Mouse (Mus musculus): ENCODE measurements around the gene Pym1. TPM values are rescaled to one million over a fixed set of nuclear protein-coding genes. Genes with fewer than 3 reads are reported as not detected.
A peak's percentile ranks its signal among the peaks of the same experiment; 100 is the strongest.

Pym1 gene
- polyA plus RNA-seq (2014; fragmentation: Nextera tagmentation; extraction: Ambion mirVana): 34.2 and 38.5 TPM in 2 replicates

- WGBS: under 1% methylated on average over 36 of the region's 36 CpGs
- peak; percentile 81 for ATAC-seq (replicated peaks; ENCODE audit: low FRiP score, low TSS enrichment, low read depth)
Observed at GRCm38 (mm10) chr10:128747646-128748251, at the start of gene Pym1. Pym1 (plus strand) TSS chr10:128747889.

GRCm38 (mm10) chr10:128699006-128699405, 48.7 kb upstream of the Pym1 start:
- H3K27ac ChIP-seq (ENCODE audit: low read depth): no peak overlapping the region
- no peak overlapping the region for H3K4me2 ChIP-seq (ENCODE audit: low read length)
- H3K9ac ChIP-seq (ENCODE audit: low read length): no peak overlapping the region
- DNase-seq (ENCODE audit: low spot score): no peak
- H3K4me1 ChIP-seq (replicated peaks; ENCODE audit: control insufficient read depth, insufficient read depth, low read length): peaks cover 21% of the 10 kb centered on the region
- no peak for ATAC-seq (replicated peaks; ENCODE audit: low FRiP score, low TSS enrichment, low read depth)
- peaks cover 53% of the 10 kb centered on the region for H3K36me3 ChIP-seq (ENCODE audit: control insufficient read depth, insufficient read depth, low read length)
- H3K4me3 ChIP-seq (ENCODE audit: low read depth, low read length): no peak overlapping the region
- no peaks in the 10 kb centered on the region for H3K9me3 ChIP-seq (ENCODE audit: control insufficient read depth, low read length)
- 86% methylated on average over 5 of the region's 5 CpGs for WGBS
- H3K27me3 ChIP-seq (replicated peaks; ENCODE audit: control insufficient read depth, insufficient read depth, low read length): no peaks in the 10 kb centered on the region

More at GRCm38 (mm10) chr10:128747646-128748251, at the start of gene Pym1:
- Histone ChIP-seq H3K36me3 (ENCODE audit: control insufficient read depth, insufficient read depth, low read length) (no peaks in the 10 kb centered on the region), H3K4me2 (ENCODE audit: low read length) (peak within 1 kb of the TSS; percentile 91), H3K4me3 (ENCODE audit: low read depth, low read length) (peak within 1 kb of the TSS; percentile 83), H3K27me3 (replicated peaks; ENCODE audit: control insufficient read depth, insufficient read depth, low read length) (peaks cover 2% of the 10 kb centered on the region; the same call in 1 of the 2 replicates), H3K27ac (ENCODE audit: low read depth) (peak within 1 kb of the TSS; percentile 98), H3K9ac (ENCODE audit: low read length) (peak within 1 kb of the TSS; percentile 87), H3K9me3 (ENCODE audit: control insufficient read depth, low read length) (no peaks in the 10 kb centered on the region), H3K4me1 (replicated peaks; ENCODE audit: control insufficient read depth, insufficient read depth, low read length) (peaks cover 4% of the 10 kb centered on the region)
- peak; percentile 87 for DNase-seq (ENCODE audit: low spot score)

GRCm38 (mm10) chr10:128699611-128700010, 48.1 kb upstream of the Pym1 start:
- H3K27me3 ChIP-seq (replicated peaks; ENCODE audit: control insufficient read depth, insufficient read depth, low read length): no peaks in the 10 kb centered on the region
- no peak overlapping the region for H3K9ac ChIP-seq (ENCODE audit: low read length)
- ATAC-seq (replicated peaks; ENCODE audit: low FRiP score, low TSS enrichment, low read depth): no peak
- H3K4me1 ChIP-seq (replicated peaks; ENCODE audit: control insufficient read depth, insufficient read depth, low read length): peaks cover 18% of the 10 kb centered on the region
- no peak overlapping the region for H3K4me2 ChIP-seq (ENCODE audit: low read length)
- H3K9me3 ChIP-seq (ENCODE audit: control insufficient read depth, low read length): no peaks in the 10 kb centered on the region
- no peak overlapping the region for H3K27ac ChIP-seq (ENCODE audit: low read depth)
- H3K4me3 ChIP-seq (ENCODE audit: low read depth, low read length): no peak overlapping the region
- H3K36me3 ChIP-seq (ENCODE audit: control insufficient read depth, insufficient read depth, low read length): peaks cover 53% of the 10 kb centered on the region
- WGBS: 73% methylated on average over 11 of the region's 11 CpGs
- DNase-seq (ENCODE audit: low spot score): no peak

- Histone ChIP-seq H3K4me3 (ENCODE audit: low read depth, low read length) (no peak overlapping the region), H3K27ac (ENCODE audit: low read depth) (no peak overlapping the region), H3K27me3 (replicated peaks; ENCODE audit: control insufficient read depth, insufficient read depth, low read length) (no peaks in the 10 kb centered on the region), H3K4me1 (replicated peaks; ENCODE audit: control insufficient read depth, insufficient read depth, low read length) (peaks cover 18% of the 10 kb centered on the region), H3K4me2 (ENCODE audit: low read length) (no peak overlapping the region), H3K36me3 (ENCODE audit: control insufficient read depth, insufficient read depth, low read length) (peaks cover 53% of the 10 kb centered on the region), H3K9ac (ENCODE audit: low read length) (no peak overlapping the region), H3K9me3 (ENCODE audit: control insufficient read depth, low read length) (no peaks in the 10 kb centered on the region)
- no peak for ATAC-seq (replicated peaks; ENCODE audit: low FRiP score, low TSS enrichment, low read depth)
- 83% methylated on average over 5 of the region's 5 CpGs for WGBS
- no peak for DNase-seq (ENCODE audit: low spot score)
Observed at GRCm38 (mm10) chr10:128700712-128701111, 47.0 kb upstream of the Pym1 start.

GRCm38 (mm10) chr10:128702328-128703007, 45.2 kb upstream of the Pym1 start:
- Histone ChIP-seq H3K4me2 (ENCODE audit: low read length) (no peak overlapping the region), H3K4me1 (replicated peaks; ENCODE audit: control insufficient read depth, insufficient read depth, low read length) (peaks cover 18% of the 10 kb centered on the region), H3K27me3 (replicated peaks; ENCODE audit: control insufficient read depth, insufficient read depth, low read length) (no peaks in the 10 kb centered on the region), H3K27ac (ENCODE audit: low read depth) (no peak overlapping the region), H3K9ac (ENCODE audit: low read length) (no peak overlapping the region), H3K36me3 (ENCODE audit: control insufficient read depth, insufficient read depth, low read length) (peaks cover 53% of the 10 kb centered on the region), H3K9me3 (ENCODE audit: control insufficient read depth, low read length) (no peaks in the 10 kb centered on the region), H3K4me3 (ENCODE audit: low read depth, low read length) (no peak overlapping the region)
- no peak for DNase-seq (ENCODE audit: low spot score)
- ATAC-seq (replicated peaks; ENCODE audit: low FRiP score, low TSS enrichment, low read depth): no peak
- 77% methylated on average over 6 of the region's 6 CpGs for WGBS

- ATAC-seq (replicated peaks; ENCODE audit: low FRiP score, low TSS enrichment, low read depth) (no peak), DNase-seq (ENCODE audit: low spot score) (no peak)
- Histone ChIP-seq H3K9me3 (ENCODE audit: control insufficient read depth, low read length) (no peaks in the 10 kb centered on the region), H3K4me2 (ENCODE audit: low read length) (peak within 1 kb of the TSS; percentile 77), H3K36me3 (ENCODE audit: control insufficient read depth, insufficient read depth, low read length) (peaks cover 41% of the 10 kb centered on the region), H3K4me1 (replicated peaks; ENCODE audit: control insufficient read depth, insufficient read depth, low read length) (peaks cover 18% of the 10 kb centered on the region), H3K4me3 (ENCODE audit: low read depth, low read length) (peak within 1 kb of the TSS; percentile 87), H3K27ac (ENCODE audit: low read depth) (peak within 1 kb of the TSS; percentile 98), H3K27me3 (replicated peaks; ENCODE audit: control insufficient read depth, insufficient read depth, low read length) (no peaks in the 10 kb centered on the region), H3K9ac (ENCODE audit: low read length) (peak within 1 kb of the TSS; percentile 89)
- WGBS: 13% methylated on average over 4 of the region's 4 CpGs
Observed at GRCm38 (mm10) chr10:128703895-128704294, 43.8 kb upstream of the Pym1 start, which contains the start of gene Pmel. Pmel (plus strand) TSS chr10:128704195.

GRCm38 (mm10) chr10:128704491-128705316, 43.0 kb upstream of the Pym1 start, which contains the start of gene Cdk2:
Cdk2 (minus strand) TSS chr10:128705031.
- no peaks in the 10 kb centered on the region for H3K9me3 ChIP-seq (ENCODE audit: control insufficient read depth, low read length)
- peak within 1 kb of the TSS; percentile 89 for H3K9ac ChIP-seq (ENCODE audit: low read length)
- peaks cover 33% of the 10 kb centered on the region for H3K36me3 ChIP-seq (ENCODE audit: control insufficient read depth, insufficient read depth, low read length)
- peak within 1 kb of the TSS; percentile 87 for H3K4me3 ChIP-seq (ENCODE audit: low read depth, low read length)
- peaks cover 18% of the 10 kb centered on the region for H3K4me1 ChIP-seq (replicated peaks; ENCODE audit: control insufficient read depth, insufficient read depth, low read length)
- under 1% methylated on average over 58 of the region's 62 CpGs for WGBS
- peak within 1 kb of the TSS; percentile 77 for H3K4me2 ChIP-seq (ENCODE audit: low read length)
- peak; percentile 90 for ATAC-seq (replicated peaks; ENCODE audit: low FRiP score, low TSS enrichment, low read depth)
- no peaks in the 10 kb centered on the region for H3K27me3 ChIP-seq (replicated peaks; ENCODE audit: control insufficient read depth, insufficient read depth, low read length)
- peak; percentile 93 for DNase-seq (ENCODE audit: low spot score)
- H3K27ac ChIP-seq (ENCODE audit: low read depth): peak within 1 kb of the TSS; percentile 98

GRCm38 (mm10) chr10:128705317-128705693, 42.4 kb upstream of the Pym1 start:
- 11% methylated on average over 11 of the region's 11 CpGs for WGBS
- Histone ChIP-seq H3K4me3 (ENCODE audit: low read depth, low read length) (peak overlapping the region; percentile 87), H3K36me3 (ENCODE audit: control insufficient read depth, insufficient read depth, low read length) (peaks cover 27% of the 10 kb centered on the region), H3K4me1 (replicated peaks; ENCODE audit: control insufficient read depth, insufficient read depth, low read length) (peaks cover 18% of the 10 kb centered on the region), H3K9me3 (ENCODE audit: control insufficient read depth, low read length) (no peaks in the 10 kb centered on the region), H3K4me2 (ENCODE audit: low read length) (peak overlapping the region; percentile 77), H3K27ac (ENCODE audit: low read depth) (peak overlapping the region; percentile 98), H3K9ac (ENCODE audit: low read length) (peak overlapping the region; percentile 89), H3K27me3 (replicated peaks; ENCODE audit: control insufficient read depth, insufficient read depth, low read length) (no peaks in the 10 kb centered on the region)
- DNase-seq (ENCODE audit: low spot score) (peak; percentile 64), ATAC-seq (replicated peaks; ENCODE audit: low FRiP score, low TSS enrichment, low read depth) (peak; percentile 22)

All from intestine, embryonic 14.5 days (tissue).